Mouse (Mus musculus) embryonic stem cell, embryonic (primary cell): ENCODE results near the gene Lamtor4.

Source experiments
- CTCF ChIA-PET, 4 experiments: fragments of 300-600 bp in 2 of 4; fragments of 350-600 bp in 2 of 4; sonication (Branson Sonifier 250); formaldehyde crosslinking; loops; one replicate each; lab custom pipeline; 2022; ENCODE audit warnings: inconsistent platforms in 2 of 4; lab: Charles Lee
- POLR2A ChIA-PET, 4 experiments: fragments of 300-600 bp in 2 of 4; fragments of 350-600 bp in 2 of 4; sonication (Branson Sonifier 250); formaldehyde crosslinking; loops; one replicate each; lab custom pipeline; 2022; ENCODE audit warnings: antibody characterized with exemption in 4 of 4, inconsistent platforms in 1 of 4; lab: Charles Lee

Lamtor4 gene

DNA sequence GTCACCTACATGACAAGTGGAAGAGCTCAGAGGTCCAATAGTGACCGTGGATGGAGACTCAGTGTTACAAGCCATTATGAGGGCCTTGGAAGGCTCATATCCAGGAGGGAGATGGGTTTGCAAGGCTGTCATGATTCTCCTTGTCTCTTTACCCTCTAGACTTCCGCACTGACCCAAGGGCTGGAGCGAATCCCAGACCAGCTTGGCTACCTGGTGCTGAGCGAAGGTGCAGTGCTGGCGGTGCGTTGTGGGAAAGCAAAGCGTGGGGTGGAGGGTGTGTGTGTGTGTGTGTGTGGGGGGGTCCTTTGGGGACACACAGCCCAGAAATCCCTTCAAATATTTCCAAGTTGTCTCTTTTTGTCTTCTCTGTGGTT lies 799 bp downstream of the Lamtor4 start:
- POLR2A ChIA-PET = interaction anchor here (0.7 to 4.1 kb wide), 31 partner anchors 7 to 735 kb away, joined by 3 to 37 read pairs (median 4); partner anchors contain the start of genes A430033K04Rik (in 3 of the 4), BC037034 (in 2 of the 4), Cnpy4 (in 2 of the 4) and Taf6 (in 2 of the 4)
- CTCF ChIA-PET = no interaction called here

GRCm38 (mm10) chr5:138256966-138257584 lies 1.8 kb downstream of the Lamtor4 start:
- CTCF ChIA-PET = interaction anchor here in 1 of 4 experiments (0.6 kb wide), 1 partner anchor 58 kb away, joined by 3 read pairs; no protein-coding TSS in a partner anchor
- POLR2A ChIA-PET = interaction anchor here in 2 of 4 experiments (1.0 to 2.9 kb wide), 7 partner anchors 8 to 184 kb away, joined by 3 to 22 read pairs (median 5); partner anchors contain the start of genes Cnpy4 (in 1 of the 2), Taf6 (in 1 of the 2) and Zfp157 (in 1 of the 2)

DNA sequence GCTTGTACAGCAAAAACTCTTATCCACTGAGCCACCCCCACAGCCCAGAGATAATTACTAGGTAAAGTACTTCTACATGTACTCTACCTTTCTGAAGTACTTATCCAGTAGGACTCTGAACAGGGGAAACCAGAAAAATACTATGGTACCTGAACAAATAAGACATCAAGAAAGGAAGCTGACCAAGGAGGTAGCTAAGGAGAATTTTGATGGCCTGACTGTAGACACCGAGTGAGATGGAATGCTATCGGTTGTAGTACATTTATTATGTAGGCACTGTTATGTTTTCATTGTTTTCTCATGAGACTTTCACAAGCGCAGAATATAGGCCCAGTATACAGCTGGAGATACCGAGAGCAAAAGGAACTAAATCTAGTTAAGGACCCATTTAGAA lies 2.3 kb downstream of the Lamtor4 start:
- ChIA-PET CTCF (interaction anchor here in 1 of 4 experiments (0.6 kb wide), 1 partner anchor 58 kb away, joined by 3 read pairs; no protein-coding TSS in a partner anchor), POLR2A (no interaction called here)

DNA sequence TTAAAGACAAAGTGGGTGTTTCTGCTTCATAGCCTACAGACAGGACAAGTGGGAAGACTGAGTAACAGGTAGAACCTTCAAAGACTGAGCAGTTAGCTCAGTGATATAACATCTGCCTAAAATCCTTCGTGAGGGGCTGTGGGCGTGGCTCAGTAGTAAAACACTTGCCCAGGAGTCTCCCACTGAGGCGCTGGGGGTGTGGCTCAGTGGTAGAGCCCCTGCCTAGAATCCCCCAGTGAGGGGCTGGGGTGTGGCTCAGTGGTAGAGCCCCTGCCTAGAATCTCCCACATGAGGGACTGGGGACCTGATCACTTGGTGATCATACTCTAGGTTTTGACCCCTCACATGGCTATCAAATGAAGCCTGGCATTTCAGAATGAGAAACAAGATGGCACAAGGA lies 2.8 kb downstream of the Lamtor4 start:
- CTCF ChIA-PET = no interaction called here
- POLR2A ChIA-PET = interaction anchor here in 1 of 4 experiments (0.7 kb wide), 1 partner anchor 170 kb away, joined by 3 read pairs; no protein-coding TSS in a partner anchor

- ChIA-PET CTCF (interaction anchor here in 1 of 4 experiments (0.7 kb wide), 1 partner anchor 705 kb away, joined by 8 read pairs; the partner anchor contains the start of gene Actl6b), POLR2A (interaction anchor here in 2 of 4 experiments (0.7 kb wide), 2 partner anchors 22 to 170 kb away, joined by 3 to 7 read pairs; no protein-coding TSS in a partner anchor)
Measured at GRCm38 (mm10) chr5:138258542-138258941, 3.3 kb downstream of the Lamtor4 start.

DNA sequence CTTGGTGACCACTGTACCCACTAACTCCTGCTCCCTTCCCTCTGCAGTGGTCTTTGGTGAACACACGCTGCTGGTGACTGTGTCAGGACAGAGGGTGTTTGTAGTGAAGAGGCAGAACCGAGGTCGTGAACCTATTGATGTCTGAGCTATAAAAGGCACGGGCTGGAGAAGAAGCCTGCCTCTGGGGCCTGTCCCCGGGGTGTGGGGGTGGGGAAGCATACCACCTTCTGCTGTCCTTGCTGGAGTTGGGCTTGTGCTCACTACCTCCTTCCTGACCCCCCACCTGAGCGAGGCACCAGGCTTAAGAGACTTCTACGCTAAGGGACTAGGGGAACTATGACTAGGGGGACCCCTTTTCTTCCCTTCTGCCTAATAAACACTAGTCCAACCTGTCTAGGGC lies 3.7 kb downstream of the Lamtor4 start:
- POLR2A ChIA-PET = interaction anchor here in 2 of 4 experiments (0.5 to 0.7 kb wide), 3 partner anchors 22 to 330 kb away, joined by 3 to 7 read pairs (median 4); no protein-coding TSS in a partner anchor
- CTCF ChIA-PET = interaction anchor here in 1 of 4 experiments (0.7 kb wide), 1 partner anchor 705 kb away, joined by 8 read pairs; the partner anchor contains the start of gene Actl6b

DNA sequence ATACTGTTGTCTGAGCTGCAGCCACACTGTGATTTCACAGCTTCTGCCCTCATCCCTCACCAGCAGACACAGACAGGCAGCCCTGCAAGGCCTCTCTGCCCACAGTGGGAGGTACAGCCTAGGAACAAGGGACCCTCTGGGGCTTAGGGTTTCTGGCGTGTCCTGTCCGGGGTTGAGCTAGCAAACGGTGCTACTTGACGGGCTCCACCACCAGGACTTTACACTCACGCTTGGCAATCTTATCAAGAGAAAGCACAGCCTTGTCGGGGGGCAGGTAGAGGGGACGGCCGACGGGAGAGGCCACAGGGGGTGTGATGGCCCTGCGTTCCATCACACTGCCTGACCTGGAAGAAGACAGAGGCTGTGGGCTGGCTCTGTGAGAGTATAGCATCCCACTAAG lies 4.8 kb downstream of the Lamtor4 start:
- ChIA-PET POLR2A (interaction anchor here in 1 of 4 experiments (0.6 kb wide), 1 partner anchor 1553 kb away, joined by 3 read pairs; no protein-coding TSS in a partner anchor), CTCF (interaction anchor here in 1 of 4 experiments (0.6 kb wide), 1 partner anchor 1365 kb away, joined by 4 read pairs; no protein-coding TSS in a partner anchor)

DNA sequence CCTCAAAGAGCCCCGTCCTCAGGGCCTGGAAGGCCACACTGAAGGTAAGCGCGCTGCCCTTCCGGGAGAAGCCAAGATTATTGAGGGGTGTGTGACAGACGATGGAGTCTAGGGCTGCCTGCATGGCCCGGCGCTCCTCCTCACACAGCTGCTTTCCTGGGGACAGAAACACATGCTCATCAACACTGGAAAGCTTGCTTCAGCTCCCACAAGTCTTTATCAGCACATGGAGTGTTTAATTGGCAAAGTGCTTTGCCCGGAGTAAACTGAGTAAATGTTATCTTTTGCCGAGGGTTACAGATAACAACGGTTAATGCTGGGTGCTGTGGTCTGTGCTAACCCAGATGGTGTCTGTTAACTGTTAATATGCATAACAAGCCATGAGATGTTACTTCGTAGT lies 5.6 kb downstream of the Lamtor4 start:
- POLR2A ChIA-PET = interaction anchor here in 1 of 4 experiments (1.2 kb wide), 1 partner anchor 9 kb away, joined by 4 read pairs; no protein-coding TSS in a partner anchor
- CTCF ChIA-PET = no interaction called here

- ChIA-PET CTCF (no interaction called here), POLR2A (interaction anchor here in 2 of 4 experiments (1.0 to 1.9 kb wide), 3 partner anchors 14 to 18 kb away, joined by 4 to 6 read pairs (median 6); partner anchors contain the start of genes Gm43720 (in 1 of the 2), Gpc2 (in 1 of the 2) and Stag3 (in 1 of the 2))
Measured at GRCm38 (mm10) chr5:138262001-138262400, 6.7 kb downstream of the Lamtor4 start.

DNA sequence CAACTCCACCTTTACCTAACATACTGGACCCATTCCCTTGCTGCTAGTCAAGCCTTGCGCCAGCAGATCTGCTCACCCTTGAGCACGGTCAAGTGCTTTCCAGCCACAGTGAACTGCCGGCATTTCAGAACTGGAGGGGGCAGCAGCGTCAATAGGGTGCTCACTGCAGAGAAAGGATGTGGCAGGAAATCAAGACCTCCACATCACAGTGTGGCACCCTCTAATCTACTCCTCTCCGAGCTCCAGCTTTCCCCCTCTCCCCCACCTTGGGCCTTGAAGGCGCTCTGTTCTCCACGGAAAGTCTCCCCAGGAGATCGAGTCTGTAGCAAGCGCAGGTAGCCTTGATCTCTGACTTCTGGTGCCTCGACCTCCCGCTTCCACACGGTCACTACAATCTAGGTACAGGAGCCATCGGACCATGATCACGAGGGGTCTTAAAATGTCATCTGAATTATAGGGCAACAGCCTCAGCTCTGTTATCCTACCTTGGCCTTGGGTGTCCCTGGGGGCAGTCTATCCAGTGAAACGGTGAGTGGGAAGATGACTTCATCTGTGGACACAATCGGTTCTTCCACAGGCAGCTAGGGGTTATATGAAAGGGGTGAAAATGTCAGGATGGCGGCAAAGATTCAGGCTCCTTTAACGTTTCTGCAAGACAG lies 7.4 kb downstream of the Lamtor4 start:
- CTCF ChIA-PET = interaction anchor here in 2 of 4 experiments (0.6 to 1.7 kb wide), 3 partner anchors 10 to 912 kb away, joined by 3 to 4 read pairs (median 3); partner anchors contain the start of gene Gal3st4 (in 1 of the 2)
- POLR2A ChIA-PET = interaction anchor here in 3 of 4 experiments (0.6 to 4.5 kb wide), 12 partner anchors 8 to 295 kb away, joined by 3 to 37 read pairs (median 6); partner anchors contain the start of genes Gpc2 (in 2 of the 3), Lamtor4 (in 2 of the 3), Stag3 (in 2 of the 3) and Cnpy4 (in 1 of the 3)

DNA sequence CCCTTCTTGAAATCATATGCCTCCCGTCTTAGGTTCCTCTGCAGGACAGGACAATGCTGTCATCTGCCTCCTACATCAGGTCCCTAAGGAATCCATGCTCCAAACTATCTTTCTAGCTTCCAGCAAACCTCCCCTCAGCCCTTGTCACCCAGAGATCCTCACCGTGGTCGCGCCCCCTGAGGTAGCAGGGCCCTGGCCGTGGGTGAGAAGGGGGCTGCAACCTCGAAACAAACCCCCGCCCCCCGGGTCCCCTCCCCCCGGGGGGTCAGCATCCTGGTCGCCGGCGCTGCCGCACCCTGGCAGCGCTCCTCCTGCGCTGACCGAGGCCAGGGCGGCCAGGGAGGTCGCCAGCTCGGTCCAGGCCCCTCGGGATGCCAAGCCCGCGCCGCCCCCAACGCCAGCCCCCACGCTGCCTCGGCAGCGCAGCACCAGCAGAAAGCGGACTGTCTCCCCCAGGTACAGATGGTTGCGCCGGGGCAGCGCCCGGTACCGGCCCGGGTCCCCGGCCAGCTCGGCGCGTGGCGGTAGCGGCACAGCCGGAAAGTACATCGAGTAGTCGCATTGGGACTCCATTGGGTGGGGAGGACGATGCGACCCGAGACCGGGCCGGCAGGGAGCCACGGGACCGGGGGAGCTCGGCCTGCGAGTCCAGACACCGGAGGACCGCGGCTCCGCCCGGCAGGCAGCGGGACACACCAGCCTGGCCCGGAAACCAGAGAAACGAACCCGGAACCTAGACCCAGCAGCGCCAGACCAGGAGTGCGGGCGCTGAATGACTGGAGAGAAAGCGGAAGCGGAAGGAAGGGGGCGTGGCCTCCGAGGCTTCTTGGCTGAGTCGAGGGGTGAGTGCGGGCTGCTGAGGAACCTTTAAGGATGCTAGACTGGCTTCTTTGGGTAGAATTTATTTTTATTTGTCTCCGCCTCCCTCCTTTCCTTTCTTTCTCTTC lies 8.3 kb downstream of the Lamtor4 start, which contains the start of gene BC037034:
Gene BC037034 (minus strand): TSS at position 774 of the 947 bp plus-strand sequence.
- ChIA-PET POLR2A (interaction anchor here (0.7 to 4.5 kb wide), 13 partner anchors 8 to 76 kb away, joined by 3 to 37 read pairs (median 6); partner anchors contain the start of genes Gpc2 (in 3 of the 4), Stag3 (in 3 of the 4), Gm43720 (in 2 of the 4) and Lamtor4 (in 2 of the 4)), CTCF (interaction anchor here in 2 of 4 experiments (0.6 to 1.7 kb wide), 3 partner anchors 9 to 913 kb away, joined by 3 to 4 read pairs (median 3); partner anchors contain the start of gene Gal3st4 (in 1 of the 2))

- ChIA-PET POLR2A (interaction anchor here in 3 of 4 experiments (1.0 to 4.5 kb wide), 7 partner anchors 8 to 16 kb away, joined by 4 to 37 read pairs (median 6); partner anchors contain the start of genes Gpc2 (in 2 of the 3), Lamtor4 (in 2 of the 3), Stag3 (in 2 of the 3) and Gal3st4 (in 1 of the 3)), CTCF (interaction anchor here in 1 of 4 experiments (1.2 to 1.7 kb wide), 2 partner anchors 8 to 36 kb away, joined by 3 to 4 read pairs; partner anchors contain the start of gene Gal3st4)
Measured at GRCm38 (mm10) chr5:138264207-138264578, 8.9 kb downstream of the Lamtor4 start.

DNA sequence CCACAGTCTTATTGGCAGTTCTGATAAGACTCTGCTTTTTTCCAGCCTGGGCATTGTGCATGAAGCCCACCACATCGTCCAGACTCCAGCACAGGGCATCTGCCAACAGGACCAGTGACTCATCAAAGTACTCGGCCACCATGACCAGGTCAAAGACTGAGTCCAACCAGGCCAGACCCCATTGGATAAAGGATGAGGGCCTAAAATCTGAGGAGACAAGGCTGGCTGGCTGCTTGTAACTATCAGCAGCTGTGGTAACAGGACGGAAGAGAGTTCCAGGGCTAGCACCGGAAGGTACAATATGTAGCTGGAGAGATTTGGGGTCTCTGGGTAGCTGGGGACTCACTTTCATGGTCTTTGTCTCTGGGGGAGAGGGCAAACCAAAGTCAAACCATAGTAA lies 10.4 kb downstream of the Lamtor4 start:
- ChIA-PET CTCF (no interaction called here), POLR2A (interaction anchor here in 3 of 4 experiments (0.8 to 4.5 kb wide), 6 partner anchors 9 to 14 kb away, joined by 4 to 37 read pairs (median 4); partner anchors contain the start of genes Gm43720 (in 1 of the 3), Gpc2 (in 1 of the 3) and Lamtor4 (in 1 of the 3))

DNA sequence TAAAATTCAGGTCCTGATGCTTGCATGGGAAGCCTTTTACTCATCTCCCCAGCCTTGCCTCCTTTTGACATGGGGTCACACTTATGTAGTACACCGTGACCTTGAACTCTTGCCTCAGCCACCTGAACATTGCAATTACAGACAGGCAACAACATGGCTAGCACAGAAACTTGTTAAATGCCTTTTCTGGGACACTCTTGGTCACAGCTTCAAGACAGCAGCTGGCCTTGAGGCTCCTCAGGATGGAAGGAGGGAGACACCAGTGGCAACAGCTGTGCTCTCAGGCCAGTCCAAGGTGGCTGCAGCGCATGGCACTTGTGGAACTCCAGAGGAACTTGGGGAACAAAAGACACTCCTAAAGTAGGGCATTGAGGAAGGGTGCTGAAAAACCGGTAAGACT lies 11.8 kb downstream of the Lamtor4 start:
- ChIA-PET POLR2A (interaction anchor here in 2 of 4 experiments (0.7 to 3.3 kb wide), 2 partner anchors 13 to 96 kb away, joined by 6 to 14 read pairs; partner anchors contain the start of gene Lamtor4 (in 1 of the 2)), CTCF (no interaction called here)

DNA sequence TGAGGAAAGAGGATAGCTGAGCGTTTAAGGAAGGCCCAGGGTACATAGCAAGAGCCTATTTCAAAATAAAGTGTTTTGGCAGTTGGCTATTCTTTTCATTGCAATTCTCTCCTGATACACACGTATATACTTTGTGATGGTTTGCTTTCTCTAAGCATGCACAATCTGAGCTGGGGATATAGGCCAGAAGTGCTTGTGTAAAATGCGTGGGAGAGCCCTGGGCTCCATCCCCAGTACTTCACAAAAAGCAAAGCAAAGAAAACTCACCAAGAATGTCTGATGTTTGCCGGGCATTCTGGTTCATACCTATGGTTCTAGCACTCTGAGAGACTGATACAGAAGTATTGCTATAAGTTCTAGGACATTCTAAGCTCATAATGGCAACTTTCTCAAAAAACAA lies 13.7 kb downstream of the Lamtor4 start:
- ChIA-PET POLR2A (interaction anchor here in 3 of 4 experiments (1.2 to 3.3 kb wide), 4 partner anchors 12 to 15 kb away, joined by 4 to 14 read pairs (median 6); partner anchors contain the start of gene Lamtor4 (in 3 of the 3)), CTCF (no interaction called here)

DNA sequence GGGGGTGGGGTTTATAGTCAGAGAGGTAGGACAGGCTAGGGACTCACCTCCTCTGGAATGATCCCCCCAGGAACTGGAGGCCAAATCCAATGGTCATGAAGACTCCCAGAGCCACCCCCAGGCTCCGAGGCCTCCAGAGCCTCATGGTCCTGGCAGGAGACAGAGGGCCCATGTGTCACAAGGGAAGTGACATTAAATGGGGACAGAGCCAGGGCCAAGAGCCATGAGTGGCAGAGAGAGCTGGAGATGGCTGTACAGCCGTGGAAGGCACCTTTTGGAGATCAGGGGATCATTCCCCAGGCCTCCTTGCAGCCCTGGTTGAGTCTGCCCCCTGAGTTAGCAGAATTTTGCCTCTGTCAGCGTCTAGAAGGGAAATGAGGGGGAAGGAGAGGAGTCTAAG lies 15.9 kb downstream of the Lamtor4 start:
- ChIA-PET CTCF (no interaction called here), POLR2A (interaction anchor here in 1 of 4 experiments (1.3 kb wide), 1 partner anchor 10 kb away, joined by 4 read pairs; no protein-coding TSS in a partner anchor)
